In the genomic region with DNA sequence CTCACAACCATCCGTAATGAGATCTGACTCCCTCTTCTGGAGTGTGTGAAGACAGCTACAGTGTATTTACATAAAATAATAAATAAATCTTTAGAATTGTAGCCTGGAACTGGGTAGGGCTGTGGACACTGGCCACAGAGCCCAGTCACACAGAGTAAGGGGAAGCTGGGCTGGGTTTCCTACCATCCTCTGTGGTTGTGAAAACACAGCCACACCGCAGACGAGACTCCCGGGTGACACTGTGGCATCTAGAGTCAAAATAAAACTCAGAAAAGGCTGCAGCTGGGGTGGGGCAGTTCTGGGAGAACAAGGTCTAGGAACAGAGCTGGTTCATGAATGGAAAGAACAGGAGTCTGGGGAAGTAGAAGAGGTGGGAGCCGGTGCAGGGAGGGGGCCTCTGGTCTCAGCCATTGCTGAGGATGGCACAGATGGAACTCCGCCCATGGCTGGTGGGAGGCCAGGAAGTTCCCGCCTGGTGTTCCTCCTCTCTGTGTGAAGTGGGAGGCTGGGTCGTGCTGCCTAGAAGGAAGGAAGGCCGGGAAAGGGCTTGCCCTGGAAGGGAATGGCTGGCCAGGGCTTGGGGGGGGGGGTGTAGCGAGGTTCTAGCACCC, we compare ENCODE assay signal across 8 mouse cellular contexts. TPM values are rescaled to one million over a fixed set of nuclear protein-coding genes. Genes with fewer than 3 reads are reported as not detected.
DNase-seq lines count a peak whose midpoint lies in the region; ATAC-seq lines count a peak whose summit lies in the region.

No protein-coding gene starts in this region.

- peak; percentile 57 for DNase-seq in adrenal gland, adult 2 months
- no peak for DNase-seq in adrenal gland, postnatal 10 days
- DNase-seq in neural tube, embryonic 10.5 days (ENCODE audit: extremely low spot score, low spot score), result no peak
- DNase-seq in heart, postnatal 36 days, result peak; percentile 67
- DNase-seq in telencephalon, adult 2 months (ENCODE audit: low read depth, low spot score), result peak; percentile 56
- DNase-seq in thymus, postnatal 10 days (ENCODE audit: low spot score in 2 of 2), result no peak

- intact Hi-C loops in heart, postnatal 36 days (cut with DNase I), result no loop called here

- ATAC-seq in neural tube, embryonic 12.5 days (ENCODE audit: low FRiP score, low read depth), result no peak
- ATAC-seq in lung, embryonic 16.5 days (ENCODE audit: low read depth), result 0 out of 2 replicates have a peak, but pooled peaks have one; percentile 31

- peaks cover 79% of the 10 kb centered on the region for H3K36me3 ChIP-seq in neural tube, embryonic 12.5 days
- peaks cover 10% of the 10 kb centered on the region for H3K36me3 ChIP-seq in lung, embryonic 16.5 days (ENCODE audit: control insufficient read depth, insufficient read depth, low read length)

- H3K4me1 ChIP-seq in neural tube, embryonic 12.5 days, result peaks cover 57% of the 10 kb centered on the region
- H3K4me1 ChIP-seq in lung, embryonic 16.5 days (replicated peaks; ENCODE audit: control insufficient read depth, insufficient read depth, low read length), result peaks cover 10% of the 10 kb centered on the region; the same call in 1 of the 2 replicates

- 0 out of 2 replicates have a peak overlapping the region, but pooled peaks have one; percentile 2 for H3K4me2 ChIP-seq in neural tube, embryonic 12.5 days (replicated peaks)
- H3K4me2 ChIP-seq in lung, embryonic 16.5 days (ENCODE audit: low read depth, low read length), result no peak overlapping the region

- H3K4me3 ChIP-seq in neural tube, embryonic 12.5 days, result no peak overlapping the region
- H3K4me3 ChIP-seq in lung, embryonic 16.5 days (ENCODE audit: low read length), result no peak overlapping the region

- H3K27me3 ChIP-seq in neural tube, embryonic 12.5 days (replicated peaks), result no peaks in the 10 kb centered on the region
- H3K27me3 ChIP-seq in lung, embryonic 16.5 days (ENCODE audit: control insufficient read depth, insufficient read depth, low read depth, low read length), result no peaks in the 10 kb centered on the region

- H3K9me3 ChIP-seq in neural tube, embryonic 12.5 days, result no peaks in the 10 kb centered on the region
- H3K9me3 ChIP-seq in lung, embryonic 16.5 days (ENCODE audit: control insufficient read depth, low read length), result no peaks in the 10 kb centered on the region

- no peak overlapping the region; the same call in 1 of the 2 replicates for H3K9ac ChIP-seq in neural tube, embryonic 12.5 days
- H3K9ac ChIP-seq in lung, embryonic 16.5 days (ENCODE audit: low read length), result peak overlapping the region; percentile 36; the same call in 1 of the 2 replicates

- no peak overlapping the region for H3K27ac ChIP-seq in neural tube, embryonic 12.5 days
- no peak overlapping the region for H3K27ac ChIP-seq in lung, embryonic 16.5 days (ENCODE audit: low read length)

- WGBS in neural tube, embryonic 12.5 days, result 59% methylated on average over 9 of the region's 10 CpGs
- 47% methylated on average over 10 of the region's 10 CpGs for WGBS in lung, embryonic 16.5 days

RNA-seq across cellular contexts. Expression of a gene that starts 15.2 kb away (rescaled TPM):
- 10 to 100 TPM; 32.4 to 91.1 TPM for total RNA-seq in adrenal gland, adult 2 months (2021)
- polyA plus RNA-seq in adrenal gland, adult 2 months (2012; rRNA removed), result 112 and 178 TPM in 2 replicates
- 10 to 100 TPM; 40.7 to 52.5 TPM for total RNA-seq in adrenal gland, postnatal 10 days (2021)
- 322 and 342 TPM in 2 replicates for polyA plus RNA-seq in neural tube, embryonic 12.5 days (2016; fragmentation: Nextera tagmentation; extraction: Ambion mirVana)
- total RNA-seq in heart, postnatal 36 days (2021), result 10 to 100 TPM; 76.8 to 94.9 TPM
- 14.0 and 16.5 TPM in 2 replicates for polyA plus RNA-seq in lung, embryonic 16.5 days (2015; fragmentation: Nextera tagmentation; extraction: Ambion mirVana)

Comparison
In these comparisons a context has a peak if more than half of its experiments do, and no peak if none do; other contexts are left out.
1. DNase-seq: peak in adrenal gland, adult 2 months (single experiment), heart, postnatal 36 days (2 of 2) and telencephalon, adult 2 months (single experiment); none in adrenal gland, postnatal 10 days (single experiment), neural tube, embryonic 10.5 days (single experiment) and thymus, postnatal 10 days (0 of 2).